Mouse (Mus musculus) lung, adult 2 months (tissue): ENCODE results near the gene Agpat4. TPM values are rescaled to one million over a fixed set of nuclear protein-coding genes. Genes with fewer than 3 reads are reported as not detected.

Source experiments
- DNase-seq: peaks from one replicate; pipeline ENCODE4 v3.0.0; 2022
- H3K4me1 ChIP-seq: fragments of 200-500 bp; 2 replicates; pipeline ENCODE4 v1.6.1; 2011; ENCODE audit warnings: low read length; ENCODE audit not compliant: control insufficient read depth, insufficient read depth
- H3K4me3 ChIP-seq: fragments of 200-500 bp; replicated peaks from 2 replicates; pipeline ENCODE3; 2011; ENCODE audit warnings: low read depth, mild to moderate bottlenecking, control low read depth, low read length; ENCODE audit errors: extremely low read depth
- CTCF ChIP-seq: fragments of 200-500 bp; IDR thresholded peaks from 2 replicates; pipeline ENCODE4 v1.5.1; 2011; ENCODE audit warnings: mild to moderate bottlenecking, low read length, control low read depth; ENCODE audit not compliant: insufficient read depth
- POLR2A ChIP-seq: fragments of 200-500 bp; IDR thresholded peaks from 2 replicates; pipeline ENCODE4 v1.6.1; 2011; ENCODE audit warnings: low read depth, mild to moderate bottlenecking, control low read depth, low read length, borderline replicate concordance; ENCODE audit errors: extremely low read depth
- WGBS: fragments of 180-500 bp; shearing (Covaris S2); methylation state at CpG from one replicate; pipeline ENCODE4 v1.1.7; 2018; 5-methylcytosine and 5-hydroxymethylcytosine counted together
- polyA plus RNA-seq: library from polyadenylated mRNA; depleted of rRNA; stranded (reverse); fragments of >200 nt; gene quantifications from 2 replicates; pipeline ENCODE4 v1.2.3, GENCODE M21; 2012

The Agpat4 gene
- polyA plus RNA-seq, 1 experiment, result 50.7 TPM

GRCm38 (mm10) chr17:12179766-12180165 lies 61.3 kb downstream of the Agpat4 start:
- Histone ChIP-seq H3K4me1 (peaks cover 3% of the 10 kb centered on the region), H3K4me3 (no peak overlapping the region)
- TF ChIP-seq POLR2A (no peak), CTCF (no peak)
- 70% methylated on average over 2 of the region's 2 CpGs for WGBS
- DNase-seq, result no peak

GRCm38 (mm10) chr17:12182702-12183485 lies 64.4 kb downstream of the Agpat4 start:
- Histone ChIP-seq H3K4me1 (no peaks in the 10 kb centered on the region), H3K4me3 (no peak overlapping the region)
- WGBS, result 60% methylated on average over 5 of the region's 5 CpGs
- DNase-seq, result no peak
- TF ChIP-seq CTCF, result no peak

GRCm38 (mm10) chr17:12184283-12184682 lies 65.8 kb downstream of the Agpat4 start:
- no peak overlapping the region for H3K4me3 ChIP-seq
- WGBS, result 62% methylated on average over 8 of the region's 8 CpGs
- no peaks in the 10 kb centered on the region for H3K4me1 ChIP-seq
- DNase-seq, result no peak
- no peak for TF ChIP-seq CTCF
- TF ChIP-seq POLR2A, result no peak

GRCm38 (mm10) chr17:12185855-12186254 lies 67.4 kb downstream of the Agpat4 start:
- no peak for DNase-seq
- no peaks in the 10 kb centered on the region for H3K4me1 ChIP-seq
- no peak overlapping the region for H3K4me3 ChIP-seq
- TF ChIP-seq CTCF (no peak), POLR2A (no peak)
- WGBS, result 84% methylated on average over 4 of the region's 4 CpGs

GRCm38 (mm10) chr17:12186341-12186740 lies 67.8 kb downstream of the Agpat4 start:
- DNase-seq, result no peak
- 77% methylated on average over 3 of the region's 3 CpGs for WGBS
- TF ChIP-seq POLR2A, result no peak
- TF ChIP-seq CTCF, result no peak

GRCm38 (mm10) chr17:12187782-12188181 lies 69.3 kb downstream of the Agpat4 start:
- TF ChIP-seq CTCF (no peak), POLR2A (no peak)
- no peak for DNase-seq
- Histone ChIP-seq H3K4me1 (no peaks in the 10 kb centered on the region), H3K4me3 (no peak overlapping the region)
- 26% methylated on average over 1 of the region's 1 CpGs for WGBS

More at GRCm38 (mm10) chr17:12186341-12186740, 67.8 kb downstream of the Agpat4 start:
- Histone ChIP-seq H3K4me3 (no peak overlapping the region), H3K4me1 (no peaks in the 10 kb centered on the region)

GRCm38 (mm10) chr17:12195137-12195536 lies 76.6 kb downstream of the Agpat4 start:
- WGBS, result 17% methylated on average over 5 of the region's 5 CpGs
- H3K4me3 ChIP-seq, result no peak overlapping the region
- TF ChIP-seq POLR2A (no peak), CTCF (no peak)
- DNase-seq, result no peak
- peaks cover 3% of the 10 kb centered on the region for H3K4me1 ChIP-seq

- no peak for DNase-seq
- peaks cover 3% of the 10 kb centered on the region for H3K4me1 ChIP-seq
Measured at GRCm38 (mm10) chr17:12195604-12196003, 77.1 kb downstream of the Agpat4 start.

GRCm38 (mm10) chr17:12199933-12200332 lies 81.4 kb downstream of the Agpat4 start:
- Histone ChIP-seq H3K4me1 (peaks cover 6% of the 10 kb centered on the region), H3K4me3 (no peak overlapping the region)
- WGBS, result 68% methylated on average over 4 of the region's 4 CpGs
- DNase-seq, result no peak
- TF ChIP-seq POLR2A, result no peak
- TF ChIP-seq CTCF, result no peak

More at GRCm38 (mm10) chr17:12195604-12196003, 77.1 kb downstream of the Agpat4 start:
- no peak for TF ChIP-seq POLR2A
- TF ChIP-seq CTCF, result no peak
- H3K4me3 ChIP-seq, result no peak overlapping the region
- 37% methylated on average over 10 of the region's 10 CpGs for WGBS

- Histone ChIP-seq H3K4me1 (peaks cover 7% of the 10 kb centered on the region), H3K4me3 (no peak overlapping the region)
- no peak for TF ChIP-seq POLR2A
- no peak for TF ChIP-seq CTCF
- DNase-seq, result no peak
- WGBS, result 94% methylated on average over 1 of the region's 1 CpGs
Measured at GRCm38 (mm10) chr17:12201086-12201485, 82.6 kb downstream of the Agpat4 start.

GRCm38 (mm10) chr17:12203414-12203897 lies 85.0 kb downstream of the Agpat4 start:
- peaks cover 7% of the 10 kb centered on the region for H3K4me1 ChIP-seq
- no peak for TF ChIP-seq CTCF
- no peak for TF ChIP-seq POLR2A
- no peak overlapping the region for H3K4me3 ChIP-seq
- WGBS, result 72% methylated on average over 15 of the region's 15 CpGs
- DNase-seq, result no peak
